Mouse (Mus musculus) T-helper 17 cell (primary cell): Measurements from ENCODE around the gene B230118H07Rik.

Experiments used
- in situ Hi-C, 2 experiments: fragments of 300-600 bp; cut with MboI, MseI; formaldehyde crosslinking; loops; 1 replicate in 1 of 2; 2 replicates in 1 of 2; pipeline ENCODE4 v1.15.1; 2025; ENCODE audit warnings: high pct_unique_total_duplicates in 2 of 2

The B230118H07Rik gene

DNA sequence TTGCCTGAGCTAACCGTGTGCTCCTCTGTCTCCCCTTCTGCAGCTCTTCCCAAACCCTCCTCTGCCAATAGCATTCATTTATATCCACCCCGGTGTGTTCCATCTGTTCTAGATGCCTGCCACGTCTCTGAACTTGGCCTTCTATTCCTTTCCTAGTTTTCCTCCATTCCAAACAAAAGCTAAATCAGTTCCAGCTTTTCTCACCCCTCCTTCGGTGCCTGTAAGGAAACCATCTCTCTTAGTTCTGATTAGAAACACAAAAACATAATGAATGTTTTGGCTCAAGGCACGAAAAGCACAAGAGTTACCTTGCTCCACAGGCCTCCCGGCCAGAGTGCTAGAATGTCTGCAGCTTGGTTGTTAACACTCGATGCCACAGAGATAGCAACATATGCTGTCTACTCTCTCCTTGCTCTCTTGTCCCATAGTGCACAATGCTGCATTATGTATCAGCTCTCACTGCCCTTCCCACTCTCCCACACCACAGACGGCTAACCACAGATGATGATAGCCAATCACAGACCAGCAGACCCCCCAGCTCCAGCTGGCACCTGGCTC is at the start of gene B230118H07Rik, which contains the start of gene Rag1:
Gene B230118H07Rik (minus strand): TSS at position 419 of the 558 bp plus-strand sequence.
Gene Rag1 (minus strand): TSS at position 388 of the 558 bp plus-strand sequence.
- in situ Hi-C loops = loop anchor here in 1 of 2 experiments (5.0 kb wide), 1 partner anchor 102 kb away; no protein-coding TSS in a partner anchor

DNA sequence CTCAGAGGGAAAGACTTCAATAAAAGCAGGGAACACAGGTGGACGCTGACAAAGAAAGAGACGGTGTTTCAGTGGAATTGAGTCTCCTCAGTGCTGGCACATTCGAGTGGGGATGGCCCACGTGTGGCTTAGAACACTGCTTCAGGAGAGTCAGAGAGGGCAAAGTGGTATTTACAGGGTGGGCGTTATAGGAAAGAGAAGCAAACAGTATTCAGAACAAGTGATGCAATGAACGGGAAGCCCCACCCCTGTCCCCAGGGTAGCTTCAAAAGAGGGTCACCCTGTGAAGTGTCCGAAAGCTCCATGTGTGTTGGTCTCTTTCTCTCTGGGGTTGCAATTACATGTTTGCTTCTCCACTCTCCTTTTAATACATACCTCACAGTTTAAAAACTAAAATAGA is 46.3 kb upstream of the B230118H07Rik start:
- in situ Hi-C loops = no loop called here

DNA sequence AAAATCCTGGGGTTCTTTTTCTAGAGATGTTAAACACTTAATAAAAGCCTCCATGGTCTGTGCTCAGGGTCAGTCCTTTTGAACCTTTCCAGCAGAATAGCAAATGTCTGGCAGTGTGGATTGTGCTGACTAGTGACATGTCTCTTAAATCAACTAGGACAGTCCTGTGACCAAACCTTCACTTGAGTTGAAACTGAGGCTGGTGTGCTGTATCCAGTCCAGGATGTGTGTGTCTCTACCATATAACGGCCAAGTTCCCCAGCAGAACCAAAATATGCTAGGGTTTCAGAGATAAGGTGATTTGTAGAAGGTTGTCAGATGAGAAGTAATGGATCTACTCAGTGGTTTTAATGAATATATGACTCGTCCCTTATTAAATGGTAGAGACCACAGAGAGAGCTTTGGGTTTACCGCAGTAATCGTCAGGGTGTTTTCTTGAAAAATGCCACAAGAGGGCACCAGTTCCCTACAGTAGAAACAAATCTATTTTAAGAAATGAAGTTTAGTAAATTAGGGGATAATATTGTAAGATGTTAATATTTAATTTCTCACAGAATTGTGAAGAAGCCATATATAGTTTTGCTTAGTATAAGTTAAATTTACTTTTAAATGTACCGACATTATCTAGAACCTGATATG is 44.4 kb upstream of the B230118H07Rik start:
- in situ Hi-C loops = no loop called here

DNA sequence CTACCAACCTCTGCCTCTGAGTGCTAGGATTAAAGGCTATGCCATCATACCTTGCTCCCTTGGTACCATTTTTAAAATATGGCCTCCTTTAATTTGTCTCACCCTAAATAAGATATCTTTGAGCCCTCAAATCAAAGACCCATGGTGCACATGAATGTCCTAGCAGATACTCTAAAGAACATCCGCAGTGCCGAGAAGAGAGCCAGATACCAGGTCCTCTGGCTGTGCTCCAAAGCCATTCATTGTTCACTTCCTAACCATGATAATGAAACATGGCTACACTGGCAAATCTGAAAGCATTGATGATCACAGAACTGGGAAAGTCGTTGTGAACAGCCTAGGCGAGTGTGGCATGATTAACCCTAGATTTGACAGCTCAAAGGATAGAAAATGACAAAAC is 43.7 kb upstream of the B230118H07Rik start:
- in situ Hi-C loops = no loop called here

DNA sequence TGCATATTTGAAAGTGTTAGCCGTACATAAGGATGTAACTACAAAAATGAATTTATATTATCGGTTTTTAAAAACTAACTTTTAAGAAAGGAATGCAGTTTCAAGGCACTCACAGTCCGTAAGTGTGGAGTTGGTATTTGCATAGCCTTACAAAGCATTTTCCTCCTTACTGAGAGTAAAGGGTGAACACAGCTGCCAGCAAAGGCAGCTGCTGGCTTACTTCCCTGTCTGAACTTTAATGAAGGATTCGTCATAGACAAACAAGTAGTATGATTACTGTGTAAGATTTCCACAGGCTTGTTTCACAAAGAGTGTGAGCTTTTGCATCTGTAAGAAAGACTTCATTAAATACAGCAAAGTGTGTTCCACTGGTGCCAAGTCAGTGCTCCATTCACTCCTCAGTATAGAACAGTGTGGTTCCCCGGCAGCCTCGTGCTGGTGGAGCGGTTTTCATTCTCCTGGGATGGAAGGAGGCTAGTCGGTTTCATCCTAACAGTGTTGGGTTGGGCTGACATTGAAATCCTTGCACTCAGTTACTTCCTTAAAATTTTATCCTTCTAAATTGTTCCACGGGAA is 41.0 kb upstream of the B230118H07Rik start:
- in situ Hi-C loops = no loop called here

DNA sequence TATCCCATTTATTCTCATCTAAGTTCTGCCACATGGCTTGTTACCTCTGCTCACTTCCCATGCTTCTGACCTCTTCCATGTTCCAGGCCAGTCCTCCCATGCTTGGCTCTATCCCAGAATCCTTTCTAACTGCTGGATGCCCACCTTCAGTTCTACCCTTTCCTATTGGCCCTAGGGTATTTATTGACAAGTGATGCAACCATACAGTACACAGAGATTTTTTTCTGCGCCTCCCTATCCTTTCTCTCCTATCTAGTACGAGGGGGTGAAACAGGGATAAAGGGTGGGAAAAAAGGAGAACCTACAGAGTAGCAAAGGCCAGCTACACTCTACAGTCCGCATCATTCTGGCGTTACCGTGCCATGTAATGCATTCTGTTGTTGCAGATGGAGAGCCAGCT is 38.7 kb upstream of the B230118H07Rik start:
- in situ Hi-C loops = no loop called here

DNA sequence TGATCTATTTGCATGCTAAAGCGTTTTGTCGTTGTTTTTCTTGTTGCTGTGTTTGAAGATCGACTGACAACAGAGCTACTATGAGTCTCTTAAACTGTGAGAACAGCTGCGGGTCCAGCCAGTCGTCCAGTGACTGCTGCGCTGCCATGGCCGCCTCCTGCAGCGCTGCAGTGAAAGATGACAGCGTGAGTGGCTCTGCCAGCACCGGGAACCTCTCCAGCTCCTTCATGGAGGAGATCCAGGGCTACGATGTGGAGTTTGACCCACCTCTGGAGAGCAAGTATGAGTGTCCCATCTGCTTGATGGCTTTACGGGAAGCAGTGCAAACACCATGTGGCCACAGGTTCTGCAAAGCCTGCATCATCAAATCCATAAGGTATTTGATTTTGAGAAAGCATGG is 35.1 kb upstream of the B230118H07Rik start:
- in situ Hi-C loops = no loop called here

DNA sequence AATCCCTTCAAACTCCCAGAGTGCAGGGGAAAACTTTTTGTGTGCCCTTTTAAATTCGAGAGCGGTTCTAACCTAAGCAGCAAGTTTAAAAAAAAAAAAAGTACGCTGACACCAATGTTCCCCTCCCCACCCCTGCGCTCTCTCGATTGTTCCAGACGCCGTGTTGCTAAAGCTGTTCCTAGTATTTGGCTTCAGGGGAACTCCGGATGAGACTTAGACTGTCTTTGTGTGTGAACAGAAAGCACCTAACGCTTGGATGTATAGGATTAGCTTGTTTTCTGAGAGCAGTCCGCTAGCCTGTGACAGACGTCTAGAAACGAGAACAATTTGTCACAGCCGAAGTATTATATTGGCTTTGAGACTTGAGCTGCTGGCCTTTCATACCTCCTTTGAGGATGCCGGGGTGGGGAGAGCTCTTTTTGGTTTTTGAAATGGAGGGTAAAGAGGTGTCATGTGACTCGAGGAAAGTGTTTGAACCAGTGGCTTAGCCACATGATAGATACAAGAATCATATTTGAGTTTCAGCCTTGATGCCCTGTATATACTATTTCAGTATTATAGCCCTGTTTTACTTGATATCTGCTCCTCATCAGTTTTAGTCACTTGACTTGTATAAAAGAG is 29.9 kb upstream of the B230118H07Rik start:
- in situ Hi-C loops = no loop called here

DNA sequence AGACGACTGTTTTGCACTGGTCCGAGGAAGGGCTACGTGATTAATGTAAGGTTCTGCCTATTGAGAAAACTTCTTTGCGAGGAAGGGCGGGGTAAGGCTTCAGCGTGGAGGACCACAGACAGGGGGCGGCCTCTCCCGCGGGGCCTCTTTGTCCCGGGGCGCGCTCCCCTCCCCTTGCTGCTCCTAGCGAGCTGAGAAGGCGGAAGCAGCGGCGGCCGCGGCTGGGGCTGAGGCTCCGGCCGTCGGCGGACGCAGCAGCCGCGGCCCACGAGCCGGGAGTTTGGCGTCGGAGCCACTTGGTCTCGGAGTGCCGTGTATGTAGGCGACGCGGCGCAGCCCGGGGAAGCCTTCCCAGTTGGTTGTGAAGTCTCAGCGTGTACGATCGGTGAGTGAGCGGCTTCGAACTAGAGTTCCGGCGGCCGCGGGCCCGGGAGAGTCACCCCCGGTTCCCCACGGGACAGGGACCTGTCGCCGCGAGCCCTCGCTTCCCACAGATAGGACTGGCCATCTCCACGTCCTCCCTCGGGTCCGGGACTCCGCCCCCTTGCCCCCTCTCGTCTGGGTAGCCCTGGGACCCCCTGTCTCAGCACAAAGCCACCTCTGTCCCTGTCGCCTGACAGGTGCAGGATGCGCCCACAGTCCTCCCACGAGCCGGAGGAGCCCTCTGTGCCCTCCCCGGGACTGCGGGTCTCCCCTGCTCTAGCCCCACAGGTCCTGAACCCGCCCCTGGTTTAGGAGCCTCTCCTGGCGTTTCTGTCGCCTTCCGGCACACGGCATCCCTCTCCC is 29.1 kb upstream of the B230118H07Rik start, which contains the start of gene Traf6:
Gene Traf6 (plus strand): TSS at position 194 of the 786 bp plus-strand sequence.
- in situ Hi-C loops = no loop called here

DNA sequence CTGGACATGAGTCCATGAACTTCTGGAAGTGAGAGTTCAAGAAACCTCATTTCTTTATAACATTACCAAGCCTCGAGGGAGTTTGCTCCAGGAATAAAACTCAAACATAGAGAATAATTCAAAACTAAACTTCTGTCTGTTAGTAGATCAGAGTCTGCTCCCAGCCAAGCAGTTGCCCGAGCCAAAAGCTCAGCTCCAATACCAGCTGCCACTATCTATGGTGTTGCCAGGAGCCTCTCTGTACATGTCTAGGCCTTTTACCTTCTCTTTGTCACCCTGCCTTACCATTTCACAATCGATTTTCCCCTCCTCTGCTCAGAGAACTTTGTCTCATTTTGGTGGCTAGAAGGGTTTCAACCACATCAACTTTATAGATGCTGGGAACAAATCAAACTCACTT is 24.2 kb upstream of the B230118H07Rik start:
- in situ Hi-C loops = no loop called here

DNA sequence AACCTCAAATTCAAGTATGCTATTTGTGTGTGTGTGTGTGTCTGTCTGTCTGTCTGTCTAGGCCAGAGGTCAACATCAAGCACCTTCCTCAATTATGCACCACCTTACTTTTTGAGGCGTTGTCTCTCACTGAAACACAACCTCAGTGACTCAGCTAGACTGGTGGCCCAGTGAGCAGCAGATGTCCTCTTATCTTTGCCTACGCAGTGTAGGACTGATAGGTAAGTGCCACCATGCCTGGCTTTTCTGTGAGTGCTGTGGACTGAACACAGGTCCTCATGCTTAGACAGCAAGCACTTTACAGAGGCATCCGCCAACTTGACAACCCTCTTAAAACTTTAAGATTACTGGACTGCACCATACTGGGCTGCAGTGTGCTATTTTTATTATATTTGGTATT is 19.4 kb upstream of the B230118H07Rik start:
- in situ Hi-C loops = no loop called here

DNA sequence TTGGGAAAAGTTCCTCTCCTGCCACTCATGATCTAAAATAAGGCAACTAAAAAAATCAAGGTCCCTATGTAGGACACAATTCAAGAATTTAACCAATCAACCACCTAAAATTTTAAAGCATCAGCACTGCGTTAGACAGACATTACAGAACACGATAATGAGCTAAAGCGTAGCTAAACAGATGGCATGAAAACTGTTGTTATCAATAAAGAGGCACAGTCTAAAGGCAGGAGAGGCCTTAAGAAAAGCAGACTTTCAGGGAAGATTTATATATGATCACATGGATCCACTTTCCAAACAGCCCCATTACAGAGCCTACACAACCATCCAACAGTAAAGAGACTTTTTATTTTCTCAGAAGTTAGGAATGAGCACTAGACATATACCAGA is 16.4 kb upstream of the B230118H07Rik start:
- in situ Hi-C loops = no loop called here

DNA sequence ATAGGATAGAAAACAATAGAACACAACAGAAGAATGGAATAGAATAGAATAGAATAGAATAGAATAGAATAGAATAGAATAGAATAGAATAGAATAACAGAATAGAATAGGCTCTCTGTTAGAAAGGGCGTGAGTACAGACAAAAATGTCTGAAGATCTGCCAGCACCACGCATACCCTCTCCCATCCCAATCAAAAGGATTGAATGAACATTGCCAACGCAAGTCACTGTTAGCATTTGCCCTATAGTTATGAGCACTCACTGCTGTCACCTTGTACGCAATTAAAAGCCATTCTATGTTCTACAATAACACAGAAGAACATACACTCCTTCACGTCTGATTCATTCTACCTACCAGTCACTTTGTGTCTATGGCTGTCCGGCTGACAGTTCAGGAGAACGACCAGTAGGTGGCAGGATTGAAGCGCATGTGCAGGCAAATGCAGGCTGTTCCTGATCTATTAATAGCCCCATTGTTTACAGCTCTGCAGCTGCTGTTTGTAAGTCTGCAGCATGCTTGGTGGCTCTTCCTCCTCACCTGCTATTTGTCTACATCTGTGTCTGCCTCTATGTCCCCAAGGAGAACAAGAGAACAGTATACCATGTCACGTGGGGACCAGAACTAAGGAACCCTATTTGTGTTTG is 15.8 kb upstream of the B230118H07Rik start:
- in situ Hi-C loops = no loop called here

DNA sequence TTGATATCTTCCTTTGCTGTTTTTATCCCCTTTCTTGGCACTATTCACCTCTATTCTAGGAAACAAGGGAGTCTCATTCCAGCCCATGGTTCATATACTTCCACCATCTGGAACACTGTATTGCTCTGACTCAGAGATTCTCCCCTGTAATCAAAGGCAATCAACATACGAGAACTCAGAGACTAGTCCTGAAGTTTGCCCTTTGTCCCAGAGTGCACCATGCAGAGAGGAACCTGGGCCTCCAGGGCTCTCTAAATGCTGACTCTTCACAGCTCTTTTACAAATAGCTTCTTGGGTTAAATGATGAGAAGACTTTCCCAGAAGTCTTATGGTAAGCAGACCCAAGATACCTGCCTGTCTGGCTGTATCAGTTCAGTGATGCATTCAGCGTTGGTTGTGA is 11.2 kb upstream of the B230118H07Rik start:
- in situ Hi-C loops = loop anchor here in 1 of 2 experiments (5.0 kb wide), 1 partner anchor 58 kb away; no protein-coding TSS in a partner anchor

DNA sequence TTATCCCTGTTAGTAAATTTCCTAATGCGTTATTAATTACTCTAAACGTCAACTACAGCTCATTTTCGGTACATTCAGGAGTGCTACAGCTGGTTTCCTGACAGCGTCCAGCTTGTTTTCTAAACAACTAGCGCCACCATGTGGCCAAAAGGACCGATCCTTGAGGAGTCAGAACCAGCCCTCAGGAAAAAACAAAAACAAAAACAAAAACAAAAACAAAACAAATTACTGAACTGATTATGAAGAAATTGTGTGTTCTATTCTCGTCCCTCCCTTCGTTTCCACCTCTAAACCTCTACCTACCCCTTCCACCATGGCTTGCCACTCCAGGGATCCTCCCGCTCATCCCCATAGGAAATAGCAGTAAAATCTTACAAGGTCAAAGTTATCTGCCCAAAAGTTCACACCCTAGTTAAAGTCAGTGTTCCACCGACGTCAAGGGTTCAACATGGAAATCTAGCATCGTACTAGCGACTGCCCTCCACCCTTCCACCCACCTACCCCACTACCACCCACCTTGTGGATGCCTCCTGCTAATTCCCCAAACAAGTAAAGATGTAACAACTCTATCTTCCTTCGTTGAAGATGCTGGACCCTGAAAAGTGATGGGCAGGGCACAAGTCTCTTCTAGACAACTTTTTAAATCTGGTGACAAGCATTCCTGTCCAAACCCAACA is 3.7 kb upstream of the B230118H07Rik start:
- in situ Hi-C loops = loop anchor here in 1 of 2 experiments (5.0 kb wide), 1 partner anchor 181 kb away; no protein-coding TSS in a partner anchor

DNA sequence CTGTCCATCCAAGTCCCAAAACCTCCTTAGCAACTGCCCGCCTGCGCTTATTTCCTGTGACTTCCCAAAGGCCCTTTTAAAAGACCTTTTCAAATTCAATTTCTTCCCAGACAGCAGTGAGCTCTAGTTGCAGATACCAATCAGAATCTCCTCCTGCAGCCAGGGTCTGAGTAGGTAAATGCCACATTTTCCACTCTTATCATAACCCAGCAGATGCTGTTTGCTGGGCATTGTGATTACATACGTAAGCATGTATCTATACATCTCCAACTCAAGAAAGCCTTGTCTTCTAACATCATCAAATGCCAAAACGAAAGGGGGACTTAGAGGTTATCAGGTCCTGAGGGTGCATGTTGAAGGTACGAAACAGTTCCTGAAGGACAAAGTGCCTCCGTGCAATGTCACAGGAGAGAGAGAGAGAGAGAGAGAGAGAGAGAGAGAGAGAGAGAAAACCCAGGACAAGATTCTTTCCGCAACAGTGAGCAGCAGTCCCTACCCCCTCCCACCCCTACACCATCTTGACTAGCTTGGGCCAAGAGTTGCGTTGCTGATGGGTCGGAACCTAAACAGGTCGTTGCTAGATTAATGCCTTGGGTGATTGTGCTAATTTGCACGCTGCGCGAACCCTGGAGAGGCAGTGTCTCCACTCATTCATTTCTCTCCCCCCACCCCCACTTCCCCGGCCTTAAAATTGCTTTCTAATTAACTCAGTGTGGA is 3.0 kb upstream of the B230118H07Rik start:
- in situ Hi-C loops = loop anchor here in 1 of 2 experiments (5.0 kb wide), 1 partner anchor 180 kb away; no protein-coding TSS in a partner anchor

DNA sequence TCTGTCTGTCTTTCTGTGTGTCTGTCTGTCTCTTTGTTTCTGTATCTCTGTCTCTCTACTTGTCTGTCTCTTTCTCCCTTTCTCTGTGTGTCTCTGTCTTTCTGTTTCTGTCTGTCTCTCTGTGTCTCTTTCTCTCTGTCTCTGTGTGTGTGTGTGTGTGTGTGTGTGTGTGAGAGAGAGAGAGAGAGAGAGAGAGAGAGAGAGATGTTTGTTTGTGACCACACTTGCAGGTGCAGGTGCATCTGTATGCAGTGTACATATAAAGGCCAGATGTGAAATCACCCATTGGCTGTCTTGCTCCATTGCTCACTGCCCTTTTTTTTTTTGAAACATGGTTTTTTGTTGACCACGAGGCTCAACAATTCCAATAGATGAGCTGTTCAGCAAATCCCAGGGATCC is 1.1 kb upstream of the B230118H07Rik start:
- in situ Hi-C loops = loop anchor here in 1 of 2 experiments (5.0 kb wide), 1 partner anchor 178 kb away; no protein-coding TSS in a partner anchor

DNA sequence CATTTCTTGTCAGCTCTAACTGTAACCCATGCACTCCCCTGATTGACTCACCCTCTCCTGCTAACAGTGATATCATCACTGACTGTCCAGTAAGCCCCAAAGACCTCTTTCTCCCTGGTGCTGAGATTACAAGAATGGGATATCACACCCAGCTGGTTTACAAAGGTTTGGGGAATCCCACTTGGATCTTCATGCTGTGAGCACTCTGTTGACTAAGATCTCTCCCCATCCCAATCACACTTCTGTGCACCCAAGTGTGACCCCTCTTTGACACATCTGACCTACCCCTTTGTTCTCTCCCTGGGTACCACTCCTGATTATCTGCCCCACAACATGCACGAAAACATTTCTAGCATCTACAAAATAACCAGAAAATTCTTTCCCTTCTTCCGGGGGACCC is 971 bp downstream of the B230118H07Rik start:
- in situ Hi-C loops = loop anchor here in 1 of 2 experiments (5.0 kb wide), 1 partner anchor 101 kb away; no protein-coding TSS in a partner anchor

DNA sequence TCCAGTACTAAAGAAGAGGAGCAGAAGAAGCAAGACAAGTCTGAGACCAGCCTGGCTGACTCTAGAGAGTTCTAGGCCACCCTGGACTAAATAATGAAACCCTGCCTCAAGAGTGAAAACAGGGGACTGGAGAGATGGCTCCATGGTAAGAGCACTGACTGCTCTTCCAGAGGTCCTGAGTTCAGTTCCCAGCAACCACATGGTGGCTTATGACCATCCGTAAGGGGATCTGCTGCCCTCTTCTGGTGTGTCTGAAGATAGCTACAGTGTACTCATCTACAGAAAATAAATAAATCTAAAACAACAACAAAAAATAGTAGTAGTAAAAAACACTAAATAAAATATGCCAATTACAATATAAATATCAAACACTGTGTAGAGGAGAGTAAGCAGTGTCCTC is 3.5 kb downstream of the B230118H07Rik start:
- in situ Hi-C loops = loop anchor here in 1 of 2 experiments (5.0 kb wide), 1 partner anchor 99 kb away; no protein-coding TSS in a partner anchor
